Mouse (Mus musculus) forebrain, embryonic 15.5 days (tissue): ENCODE data around the gene Tnfrsf1b. TPM values are rescaled to one million over a fixed set of nuclear protein-coding genes. Genes with fewer than 3 reads are reported as not detected.
A peak's percentile ranks its signal among the peaks of the same experiment; 100 is the strongest.
"Not testable (repeated sequence)": the region's sequence is repeated elsewhere in the genome, so short reads cannot be mapped to it uniquely, and the experiment has no call there.

Experiments used
- ATAC-seq: fragments of 200-750 bp; cut with Nextera tagmentation; replicated peaks from 2 replicates; pipeline ENCODE4 v1.8.0; 2017; ENCODE audit warnings: mild to moderate bottlenecking, moderate TSS enrichment, moderate library complexity
- H3K27ac ChIP-seq: fragments of 300-500 bp; sonication (generic); replicated peaks from 2 replicates; pipeline ENCODE4 v1.5.1; 2015; ENCODE audit warnings: mild to moderate bottlenecking, inconsistent platforms
- H3K27me3 ChIP-seq: fragments of 300-500 bp; sonication (generic); 2 replicates; pipeline ENCODE4 v1.6.1; 2015; ENCODE audit warnings: inconsistent platforms
- H3K36me3 ChIP-seq: fragments of 300-500 bp; sonication (generic); 2 replicates; pipeline ENCODE4 v1.6.1; 2015; ENCODE audit warnings: mild to moderate bottlenecking, inconsistent platforms
- H3K4me1 ChIP-seq: fragments of 300-500 bp; sonication (generic); 2 replicates; pipeline ENCODE4 v1.6.1; 2015; ENCODE audit warnings: inconsistent platforms
- H3K4me2 ChIP-seq: fragments of 300-500 bp; sonication (generic); replicated peaks from 2 replicates; pipeline ENCODE4 v1.6.1; 2015; ENCODE audit warnings: mild to moderate bottlenecking, inconsistent platforms
- H3K4me3 ChIP-seq: fragments of 300-500 bp; sonication (generic); 2 replicates; pipeline ENCODE4 v1.5.1; 2015; ENCODE audit warnings: mild to moderate bottlenecking, inconsistent platforms
- H3K9ac ChIP-seq: fragments of 300-500 bp; sonication (generic); replicated peaks from 2 replicates; pipeline ENCODE4 v1.6.1; 2015; ENCODE audit warnings: mild to moderate bottlenecking, inconsistent platforms
- H3K9me3 ChIP-seq: fragments of 300-500 bp; sonication (generic); 2 replicates; pipeline ENCODE4 v1.6.1; 2016; ENCODE audit warnings: inconsistent platforms
- WGBS: fragments of 180-500 bp; shearing (Covaris S2); methylation state at CpG from one replicate; pipeline ENCODE4 v1.1.7; 2015; ENCODE audit warnings: mixed read lengths; 5-methylcytosine and 5-hydroxymethylcytosine counted together
- polyA plus RNA-seq: library from polyadenylated mRNA; unstranded; fragments of >200 nt; fragmentation: Nextera tagmentation; extraction: Ambion mirVana; gene quantifications from 2 replicates; pipeline ENCODE4 v1.2.1, GENCODE M21; 2015

The Tnfrsf1b gene
- polyA plus RNA-seq, 1 experiment from 2014 or later: 1.8 TPM

GRCm38 (mm10) chr4:145193991-145194511, 52.6 kb downstream of the Tnfrsf1b start:
- H3K27ac ChIP-seq: peak overlapping the region; percentile 71; the same call in 1 of the 2 replicates
- H3K36me3 ChIP-seq: 0 out of 2 replicates have a peak, but pooled peaks cover 11% of the 10 kb centered on the region
- ATAC-seq: peak; percentile 31
- H3K4me2 ChIP-seq: peak overlapping the region; percentile 85
- H3K27me3 ChIP-seq: no peaks in the 10 kb centered on the region
- peaks cover 21% of the 10 kb centered on the region for H3K4me1 ChIP-seq
- 2% methylated on average over 10 of the region's 10 CpGs for WGBS
- peak overlapping the region; percentile 89 for H3K9ac ChIP-seq
- peak overlapping the region; percentile 90 for H3K4me3 ChIP-seq
- no peaks in the 10 kb centered on the region for H3K9me3 ChIP-seq

- Histone ChIP-seq H3K9me3 (no peaks in the 10 kb centered on the region), H3K27ac (no peak overlapping the region), H3K4me3 (peak overlapping the region; percentile 90), H3K4me1 (peaks cover 21% of the 10 kb centered on the region), H3K9ac (peak overlapping the region; percentile 89; the same call in 1 of the 2 replicates), H3K36me3 (peaks cover 15% of the 10 kb centered on the region; the same call in 1 of the 2 replicates), H3K27me3 (no peaks in the 10 kb centered on the region), H3K4me2 (peak overlapping the region; percentile 85)
- 62% methylated on average over 3 of the region's 3 CpGs for WGBS
- no peak for ATAC-seq
These were observed 53.3 kb downstream of the Tnfrsf1b start for GRCm38 (mm10) chr4:145193406-145193805.

GRCm38 (mm10) chr4:145192686-145193085, 54.0 kb downstream of the Tnfrsf1b start:
- Histone ChIP-seq H3K9me3 (no peaks in the 10 kb centered on the region), H3K4me1 (peaks cover 21% of the 10 kb centered on the region), H3K4me3 (no peak overlapping the region), H3K9ac (no peak overlapping the region), H3K36me3 (peaks cover 15% of the 10 kb centered on the region; the same call in 1 of the 2 replicates), H3K27me3 (no peaks in the 10 kb centered on the region), H3K27ac (no peak overlapping the region), H3K4me2 (no peak overlapping the region)
- ATAC-seq: no peak

GRCm38 (mm10) chr4:145188561-145188960, 58.1 kb downstream of the Tnfrsf1b start:
- no peak overlapping the region for H3K4me3 ChIP-seq
- H3K36me3 ChIP-seq: peaks cover 47% of the 10 kb centered on the region
- no peak for ATAC-seq
- peaks cover 12% of the 10 kb centered on the region for H3K4me1 ChIP-seq
- H3K27me3 ChIP-seq: no peaks in the 10 kb centered on the region
- H3K9me3 ChIP-seq: no peaks in the 10 kb centered on the region
- no peak overlapping the region for H3K27ac ChIP-seq
- no peak overlapping the region for H3K9ac ChIP-seq
- no peak overlapping the region for H3K4me2 ChIP-seq

- Histone ChIP-seq H3K9ac (no peak overlapping the region), H3K4me2 (no peak overlapping the region), H3K27me3 (no peaks in the 10 kb centered on the region), H3K9me3 (no peaks in the 10 kb centered on the region), H3K36me3 (peaks cover 54% of the 10 kb centered on the region), H3K27ac (no peak overlapping the region), H3K4me3 (no peak overlapping the region), H3K4me1 (peaks cover 2% of the 10 kb centered on the region; the same call in 1 of the 2 replicates)
- 88% methylated on average over 2 of the region's 2 CpGs for WGBS
- ATAC-seq: no peak
These were observed 59.1 kb downstream of the Tnfrsf1b start for GRCm38 (mm10) chr4:145187619-145188018.

GRCm38 (mm10) chr4:145178918-145179549, 67.6 kb downstream of the Tnfrsf1b start:
- H3K36me3 ChIP-seq: peaks cover 52% of the 10 kb centered on the region
- no peak overlapping the region for H3K4me2 ChIP-seq
- H3K9ac ChIP-seq: no peak overlapping the region
- H3K27ac ChIP-seq: no peak overlapping the region
- ATAC-seq: no peak
- 95% methylated on average over 5 of the region's 5 CpGs for WGBS
- H3K4me3 ChIP-seq: no peak overlapping the region
- H3K4me1 ChIP-seq: no peaks in the 10 kb centered on the region
- H3K9me3 ChIP-seq: no peaks in the 10 kb centered on the region
- H3K27me3 ChIP-seq: no peaks in the 10 kb centered on the region

GRCm38 (mm10) chr4:145165542-145165941, 81.1 kb downstream of the Tnfrsf1b start:
- not testable (repeated sequence) for H3K27ac ChIP-seq, H3K9me3 ChIP-seq, H3K4me1 ChIP-seq, H3K27me3 ChIP-seq, H3K9ac ChIP-seq, H3K4me3 ChIP-seq, ATAC-seq, H3K4me2 ChIP-seq
- H3K36me3 ChIP-seq: peaks cover 79% of the 10 kb centered on the region
- WGBS: 96% methylated on average over 3 of the region's 3 CpGs

- 94% methylated on average over 4 of the region's 4 CpGs for WGBS
- Histone ChIP-seq H3K4me2 (no peak overlapping the region), H3K27me3 (no peaks in the 10 kb centered on the region), H3K4me3 (no peak overlapping the region), H3K9ac (no peak overlapping the region), H3K9me3 (no peaks in the 10 kb centered on the region), H3K27ac (no peak overlapping the region), H3K36me3 (peaks cover 77% of the 10 kb centered on the region), H3K4me1 (no peaks in the 10 kb centered on the region)
- no peak for ATAC-seq
These were observed 82.6 kb downstream of the Tnfrsf1b start for GRCm38 (mm10) chr4:145164111-145164510.

Other genes with a start within 250 kb of the Tnfrsf1b start
- 9.4 and 9.6 TPM in 2 replicates for gene Vps13d, start 51.9 kb downstream of the Tnfrsf1b start, polyA plus RNA-seq
- 0.09 and 0.38 TPM in 2 replicates for gene Tnfrsf8, start 68.3 kb upstream of the Tnfrsf1b start, polyA plus RNA-seq